Mouse (Mus musculus): ENCODE measurements around the gene Tbx10.
"Not testable (repeated sequence)": the region's sequence is repeated elsewhere in the genome, so short reads cannot be mapped to it uniquely, and the experiment has no call there.

DNA sequence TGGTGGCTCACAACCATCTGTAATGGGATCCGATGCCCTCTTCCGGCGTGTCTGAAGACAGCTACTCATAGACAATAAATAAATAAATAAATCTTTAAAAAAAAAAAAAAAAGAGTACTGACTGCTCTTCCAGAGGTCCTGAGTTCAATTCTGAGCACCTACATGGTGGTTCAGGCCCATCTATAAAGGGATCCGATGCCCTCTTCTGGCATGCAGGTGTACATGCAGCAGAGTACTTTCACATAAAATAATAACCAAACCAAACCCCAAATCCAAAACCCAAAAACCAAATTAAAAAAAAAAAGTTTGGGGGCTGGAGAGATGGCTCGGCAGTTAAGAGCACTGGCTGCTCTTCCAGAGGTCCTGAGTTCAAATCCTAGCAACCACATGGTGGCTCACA lies 56.5 kb downstream of the Tbx10 start:
- TF ChIP-seq CTCF (IDR thresholded peaks at IDR 0.05; ENCODE audit: low read depth, low read length); EP300 (IDR thresholded peaks at IDR 0.05; ENCODE audit: insufficient read depth, low read depth, low read length); POLR2A (IDR thresholded peaks at IDR 0.05; ENCODE audit: insufficient read depth, low read length): not testable (repeated sequence)
